Mouse (Mus musculus) lung, embryonic 14.5 days (tissue): ENCODE measurements around the gene Ldlrad3. TPM values are rescaled to one million over a fixed set of nuclear protein-coding genes. Genes with fewer than 3 reads are reported as not detected.
A peak's percentile ranks its signal among the peaks of the same experiment; 100 is the strongest.

Source experiments
- ATAC-seq: fragments of 200-750 bp; cut with Nextera tagmentation; 2 replicates; pipeline ENCODE4 v1.8.0; 2017; ENCODE audit warnings: mild to moderate bottlenecking, moderate TSS enrichment, moderate library complexity; ENCODE audit not compliant: insufficient read depth
- DNase-seq: peaks from one replicate; pipeline ENCODE4 v3.0.0-alpha.2; 2015
- H3K27ac ChIP-seq: fragments of 300-500 bp; sonication (generic); 2 replicates; pipeline ENCODE4 v1.5.1; 2014; ENCODE audit warnings: low read depth, mild to moderate bottlenecking, moderate library complexity
- H3K27me3 ChIP-seq: fragments of 300-500 bp; sonication (generic); 2 replicates; pipeline ENCODE4 v1.6.1; 2014; ENCODE audit warnings: low read length, control low read depth; ENCODE audit not compliant: insufficient read depth
- H3K36me3 ChIP-seq: fragments of 300-500 bp; sonication (generic); 2 replicates; pipeline ENCODE4 v1.6.1; 2014; ENCODE audit warnings: control low read depth; ENCODE audit not compliant: insufficient read depth
- H3K4me1 ChIP-seq: fragments of 300-500 bp; sonication (generic); 2 replicates; pipeline ENCODE4 v1.6.1; 2014; ENCODE audit warnings: antibody characterized with exemption, control low read depth; ENCODE audit not compliant: insufficient read depth
- H3K4me2 ChIP-seq: fragments of 300-500 bp; sonication (generic); 2 replicates; pipeline ENCODE4 v1.6.1; 2014; ENCODE audit warnings: mild to moderate bottlenecking
- H3K4me3 ChIP-seq: fragments of 300-500 bp; sonication (generic); 2 replicates; pipeline ENCODE4 v1.5.1; 2014; ENCODE audit warnings: low read depth, low read length
- H3K9ac ChIP-seq: fragments of 300-500 bp; sonication (generic); 2 replicates; pipeline ENCODE4 v1.6.1; 2014
- H3K9me3 ChIP-seq: fragments of 300-500 bp; sonication (generic); 2 replicates; pipeline ENCODE4 v1.6.1; 2016; ENCODE audit warnings: low read depth, low read length, control low read depth
- CTCF ChIP-seq: IDR thresholded peaks from 2 replicates; pipeline ENCODE4 v1.5.1; 2016; ENCODE audit warnings: antibody characterized with exemption, low read depth
- WGBS: fragments of 180-500 bp; shearing (Covaris S2); extraction: QIAGEN DNeasy Blood & Tissue Kit; methylation state at CpG from one replicate; pipeline ENCODE4 v1.1.7; 2014; 5-methylcytosine and 5-hydroxymethylcytosine counted together
- polyA plus RNA-seq: library from polyadenylated mRNA; unstranded; fragments of >200 nt; fragmentation: Nextera tagmentation; extraction: Ambion mirVana; gene quantifications from 2 replicates; pipeline ENCODE4 v1.2.1, GENCODE M21; 2014

Gene Ldlrad3
- polyA plus RNA-seq, 1 experiment from 2014 or later, result 60.4 TPM

DNA sequence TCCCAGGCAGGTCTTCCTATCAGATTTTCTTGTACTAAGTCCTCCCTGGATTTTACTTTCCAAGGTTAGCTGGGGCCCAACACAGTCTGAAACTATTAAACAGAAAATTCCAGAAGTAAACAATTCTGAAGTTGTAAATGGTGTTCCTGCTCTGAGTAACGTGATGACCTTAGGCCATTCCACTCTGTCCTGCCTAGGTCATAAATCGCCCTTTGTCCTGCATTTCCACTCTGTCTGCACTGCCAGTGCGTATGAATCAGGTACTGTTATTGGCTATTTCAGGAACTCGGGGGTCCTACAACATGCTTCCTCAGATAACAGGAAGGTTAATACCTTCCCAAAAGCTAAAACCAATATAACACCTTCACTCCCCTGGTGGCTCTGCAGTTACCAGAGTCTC is 31.9 kb downstream of the Ldlrad3 start:
- Histone ChIP-seq H3K9ac (no peak overlapping the region), H3K4me2 (no peak overlapping the region), H3K4me3 (no peak overlapping the region), H3K27ac (0 out of 2 replicates have a peak overlapping the region, but pooled peaks have one; percentile 33), H3K9me3 (no peaks in the 10 kb centered on the region), H3K27me3 (no peaks in the 10 kb centered on the region), H3K36me3 (no peaks in the 10 kb centered on the region), H3K4me1 (peaks cover 23% of the 10 kb centered on the region)
- WGBS, result 50% methylated on average over 4 of the region's 4 CpGs
- TF ChIP-seq CTCF, result no peak
- DNase-seq (no peak), ATAC-seq (no peak)

DNA sequence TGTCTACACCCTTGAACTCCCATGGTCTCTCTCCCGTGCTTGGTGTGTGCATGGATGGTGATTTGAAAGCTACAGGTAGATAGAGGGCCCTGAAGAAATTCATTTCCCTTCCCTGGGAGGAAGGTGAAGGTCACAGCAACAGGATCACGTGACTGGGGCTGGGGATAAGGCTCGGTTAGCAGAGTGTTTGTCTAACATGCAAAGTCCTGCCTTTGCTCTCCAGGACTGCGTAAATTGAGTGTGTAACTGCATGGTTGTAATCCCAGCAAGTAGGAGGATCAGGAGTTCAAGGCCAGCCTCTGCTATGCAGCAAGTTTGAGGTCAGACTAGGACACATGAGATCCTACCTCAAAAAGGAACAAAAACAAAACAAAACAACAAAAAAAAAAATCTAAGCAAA is 32.7 kb downstream of the Ldlrad3 start:
- no peaks in the 10 kb centered on the region for H3K36me3 ChIP-seq
- H3K27me3 ChIP-seq, result no peaks in the 10 kb centered on the region
- peaks cover 23% of the 10 kb centered on the region for H3K4me1 ChIP-seq
- no peak overlapping the region for H3K27ac ChIP-seq
- no peak overlapping the region for H3K9ac ChIP-seq
- WGBS, result 65% methylated on average over 4 of the region's 4 CpGs
- DNase-seq (no peak), ATAC-seq (no peak)
- no peaks in the 10 kb centered on the region for H3K9me3 ChIP-seq
- no peak overlapping the region for H3K4me3 ChIP-seq
- H3K4me2 ChIP-seq, result no peak overlapping the region
- no peak for TF ChIP-seq CTCF

GRCm38 (mm10) chr2:102152851-102153250 is 33.3 kb downstream of the Ldlrad3 start:
- no peak overlapping the region for H3K27ac ChIP-seq
- DNase-seq, result no peak
- H3K36me3 ChIP-seq, result no peaks in the 10 kb centered on the region
- no peak overlapping the region for H3K4me3 ChIP-seq
- no peak for TF ChIP-seq CTCF
- no peak overlapping the region for H3K4me2 ChIP-seq
- no peak for ATAC-seq
- H3K27me3 ChIP-seq, result no peaks in the 10 kb centered on the region
- WGBS, result 84% methylated on average over 5 of the region's 5 CpGs
- peaks cover 23% of the 10 kb centered on the region for H3K4me1 ChIP-seq
- no peaks in the 10 kb centered on the region for H3K9me3 ChIP-seq
- H3K9ac ChIP-seq, result no peak overlapping the region

- Histone ChIP-seq H3K36me3 (no peaks in the 10 kb centered on the region), H3K27ac (no peak overlapping the region), H3K4me3 (no peak overlapping the region), H3K4me1 (no peaks in the 10 kb centered on the region), H3K9me3 (no peaks in the 10 kb centered on the region), H3K9ac (no peak overlapping the region), H3K4me2 (no peak overlapping the region), H3K27me3 (no peaks in the 10 kb centered on the region)
- TF ChIP-seq CTCF, result no peak
- ATAC-seq (no peak), DNase-seq (no peak)
- WGBS, result 89% methylated on average over 2 of the region's 2 CpGs
Measured at GRCm38 (mm10) chr2:102149058-102149457, 37.1 kb downstream of the Ldlrad3 start.

- Histone ChIP-seq H3K27ac (no peak overlapping the region), H3K4me3 (no peak overlapping the region), H3K9me3 (no peaks in the 10 kb centered on the region), H3K4me2 (no peak overlapping the region), H3K36me3 (no peaks in the 10 kb centered on the region), H3K9ac (no peak overlapping the region), H3K27me3 (no peaks in the 10 kb centered on the region), H3K4me1 (no peaks in the 10 kb centered on the region)
- no peak for DNase-seq
- WGBS, result 86% methylated on average over 6 of the region's 6 CpGs
- no peak for TF ChIP-seq CTCF
- no peak for ATAC-seq
Measured at GRCm38 (mm10) chr2:102148093-102148492, 38.1 kb downstream of the Ldlrad3 start.

DNA sequence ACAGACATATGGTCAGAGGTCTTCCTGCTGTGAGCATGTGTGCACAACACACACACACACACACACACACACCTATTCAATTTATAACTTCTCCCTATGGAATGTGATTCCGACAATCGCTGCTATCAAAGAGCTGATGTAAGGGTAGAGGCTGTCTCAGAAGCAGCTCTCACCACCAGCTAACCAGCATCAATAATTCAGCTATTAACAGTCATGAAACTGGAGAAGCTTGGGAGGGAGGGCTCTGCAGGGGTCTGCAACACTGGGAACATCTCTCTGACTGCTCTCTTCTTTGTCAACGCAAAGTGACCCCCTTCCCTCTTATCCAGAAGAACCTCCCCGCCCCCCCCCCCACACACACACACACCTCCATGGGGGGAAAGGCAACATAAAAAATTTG is 38.6 kb downstream of the Ldlrad3 start:
- DNase-seq, result no peak
- no peak overlapping the region for H3K27ac ChIP-seq
- H3K4me2 ChIP-seq, result no peak overlapping the region
- H3K4me3 ChIP-seq, result no peak overlapping the region
- WGBS, result 74% methylated on average over 4 of the region's 4 CpGs
- H3K9me3 ChIP-seq, result no peaks in the 10 kb centered on the region
- TF ChIP-seq CTCF, result no peak
- no peaks in the 10 kb centered on the region for H3K36me3 ChIP-seq
- H3K9ac ChIP-seq, result no peak overlapping the region
- no peaks in the 10 kb centered on the region for H3K27me3 ChIP-seq
- no peak for ATAC-seq
- H3K4me1 ChIP-seq, result no peaks in the 10 kb centered on the region

DNA sequence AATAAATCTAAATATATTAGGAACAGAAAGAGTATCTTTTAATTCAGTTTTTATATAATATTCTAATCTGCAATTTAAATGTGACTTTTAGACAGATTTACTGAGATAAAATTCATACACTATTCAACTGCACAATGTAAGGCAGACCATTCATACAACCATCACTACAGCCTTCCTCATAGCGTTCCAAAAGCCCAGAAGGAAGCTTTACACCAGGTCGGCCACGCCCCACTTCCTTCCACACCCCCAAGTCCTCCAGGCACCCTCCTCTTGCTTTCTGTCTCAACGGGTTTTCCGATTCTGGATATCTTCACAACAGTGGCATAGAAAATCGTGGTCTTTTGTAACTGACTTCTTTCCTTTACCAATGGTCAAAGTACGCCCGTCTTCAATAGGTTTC is 39.8 kb downstream of the Ldlrad3 start:
- Histone ChIP-seq H3K9me3 (no peaks in the 10 kb centered on the region), H3K36me3 (no peaks in the 10 kb centered on the region), H3K9ac (no peak overlapping the region), H3K27ac (no peak overlapping the region), H3K4me3 (no peak overlapping the region), H3K27me3 (no peaks in the 10 kb centered on the region), H3K4me1 (no peaks in the 10 kb centered on the region), H3K4me2 (no peak overlapping the region)
- WGBS, result 85% methylated on average over 8 of the region's 8 CpGs
- DNase-seq, result no peak
- TF ChIP-seq CTCF, result no peak
- ATAC-seq, result no peak

DNA sequence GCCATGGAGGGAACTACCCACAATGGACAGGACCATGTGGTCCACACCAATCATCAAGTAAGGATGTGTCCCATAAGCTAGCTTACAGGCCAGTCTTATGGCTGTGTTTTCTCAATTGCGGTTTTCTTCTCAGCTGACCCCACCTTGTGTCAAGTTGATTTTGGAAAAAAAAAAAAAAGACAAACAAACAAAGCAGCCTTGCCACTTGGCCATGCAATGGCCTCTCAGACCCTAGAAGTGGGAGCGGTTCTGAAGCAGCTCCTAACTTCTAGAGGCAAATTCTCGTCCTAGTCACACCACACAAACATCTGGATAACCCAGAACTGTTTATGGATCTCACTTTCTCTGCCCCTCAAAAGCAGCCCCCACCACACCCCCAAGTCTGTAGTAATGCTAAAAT is 41.1 kb downstream of the Ldlrad3 start:
- Histone ChIP-seq H3K36me3 (no peaks in the 10 kb centered on the region), H3K4me3 (no peak overlapping the region), H3K9ac (no peak overlapping the region), H3K27ac (no peak overlapping the region), H3K9me3 (no peaks in the 10 kb centered on the region), H3K4me2 (no peak overlapping the region), H3K27me3 (no peaks in the 10 kb centered on the region), H3K4me1 (no peaks in the 10 kb centered on the region)
- DNase-seq, result no peak
- no peak for TF ChIP-seq CTCF
- WGBS, result 82% methylated on average over 3 of the region's 3 CpGs
- ATAC-seq, result no peak
